Mouse (Mus musculus): Measurements from ENCODE around the gene Ppp4c. TPM values are rescaled to one million over a fixed set of nuclear protein-coding genes. Genes with fewer than 3 reads are reported as not detected.

Ppp4c gene
- polyA plus RNA-seq, 1 experiment from 2014 or later = 154 TPM

DNA sequence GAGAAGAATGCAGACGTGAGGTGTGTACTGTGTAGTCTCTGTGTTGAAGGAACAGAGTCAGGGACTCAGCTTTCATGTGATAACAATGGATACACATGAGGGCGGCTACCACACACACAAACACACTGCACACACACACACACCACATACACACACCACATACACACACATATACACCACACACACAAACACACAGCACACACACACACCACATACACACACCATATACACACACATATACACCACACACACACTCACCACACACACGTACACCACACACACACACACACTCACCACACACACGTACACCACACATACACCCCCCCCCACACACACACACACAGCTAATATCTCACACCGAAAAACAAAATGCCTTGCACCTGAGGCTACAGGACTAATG, 50.8 kb downstream of the Ppp4c start:
- Histone ChIP-seq H3K4me2 (no peak overlapping the region), H3K4me1 (no peaks in the 10 kb centered on the region), H3K9ac (replicated peaks) (no peak overlapping the region), H3K36me3 (no peaks in the 10 kb centered on the region), H3K9me3 (replicated peaks) (no peaks in the 10 kb centered on the region), H3K27me3 (replicated peaks) (no peaks in the 10 kb centered on the region), H3K27ac (replicated peaks) (no peak overlapping the region), H3K4me3 (replicated peaks) (no peak overlapping the region)
- no peak for ATAC-seq (ENCODE audit: low FRiP score)
- 89% methylated on average over 5 of the region's 5 CpGs for WGBS

DNA sequence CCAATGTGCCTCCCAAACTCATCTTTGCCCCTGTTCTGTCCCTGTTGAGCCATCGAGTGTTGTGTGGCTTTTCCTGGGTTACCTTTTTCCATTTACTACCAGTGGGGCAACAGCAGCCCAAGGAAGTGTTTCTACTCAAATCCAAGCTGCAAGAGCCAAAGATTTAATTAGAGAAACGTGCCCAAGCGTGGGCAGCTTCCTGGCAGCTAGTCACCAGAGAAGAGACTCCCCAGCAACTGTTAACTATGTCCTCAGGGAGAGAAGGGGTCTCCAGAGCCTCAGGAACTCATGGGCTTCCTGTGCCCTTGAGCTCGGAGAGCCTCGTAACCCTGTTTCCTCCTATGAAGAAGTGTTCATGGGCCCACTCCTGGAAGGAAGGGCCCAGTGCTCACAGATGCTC, 51.3 kb downstream of the Ppp4c start:
- H3K4me2 ChIP-seq = no peak overlapping the region
- no peaks in the 10 kb centered on the region for H3K27me3 ChIP-seq (replicated peaks)
- no peak overlapping the region for H3K9ac ChIP-seq (replicated peaks)
- no peaks in the 10 kb centered on the region for H3K36me3 ChIP-seq
- no peak for ATAC-seq (ENCODE audit: low FRiP score)
- H3K4me1 ChIP-seq = no peaks in the 10 kb centered on the region
- H3K27ac ChIP-seq (replicated peaks) = no peak overlapping the region
- WGBS = 80% methylated on average over 5 of the region's 5 CpGs
- no peak overlapping the region for H3K4me3 ChIP-seq (replicated peaks)
- H3K9me3 ChIP-seq (replicated peaks) = no peaks in the 10 kb centered on the region

DNA sequence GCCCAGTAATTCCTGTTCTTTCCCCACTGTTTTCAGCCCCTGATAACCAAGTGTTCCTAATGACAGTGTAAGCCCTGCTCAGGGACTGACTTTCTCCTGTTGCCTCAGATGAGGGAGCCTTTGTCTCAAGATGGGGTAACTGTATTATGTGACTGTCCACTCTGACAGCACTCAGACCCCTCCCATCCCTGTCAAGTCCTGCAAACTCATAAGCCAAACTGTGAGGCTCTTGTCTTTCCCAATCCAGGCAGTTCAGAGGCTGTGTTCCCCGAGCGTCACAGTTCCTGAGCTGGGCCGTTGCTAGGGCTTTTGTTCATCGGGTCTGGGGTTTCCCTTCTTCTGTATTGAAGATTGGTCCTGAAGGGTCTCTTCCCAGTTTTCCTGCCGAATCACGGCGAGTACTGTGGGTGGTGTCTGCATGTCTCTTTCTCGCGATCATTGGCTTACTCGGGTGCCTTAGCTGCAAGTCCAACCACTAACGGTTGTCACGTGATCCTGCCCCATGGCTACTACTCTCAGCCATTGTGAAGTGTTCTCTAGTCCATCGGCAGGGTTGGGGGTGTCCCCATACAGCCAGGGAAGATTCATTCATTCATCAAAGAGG, 52.1 kb downstream of the Ppp4c start:
- Histone ChIP-seq H3K36me3 (no peaks in the 10 kb centered on the region), H3K4me1 (no peaks in the 10 kb centered on the region), H3K4me3 (replicated peaks) (no peak overlapping the region), H3K4me2 (no peak overlapping the region), H3K9ac (replicated peaks) (no peak overlapping the region), H3K27ac (replicated peaks) (no peak overlapping the region), H3K9me3 (replicated peaks) (no peaks in the 10 kb centered on the region), H3K27me3 (replicated peaks) (no peaks in the 10 kb centered on the region)
- ATAC-seq (ENCODE audit: low FRiP score) = no peak
- 78% methylated on average over 13 of the region's 13 CpGs for WGBS

DNA sequence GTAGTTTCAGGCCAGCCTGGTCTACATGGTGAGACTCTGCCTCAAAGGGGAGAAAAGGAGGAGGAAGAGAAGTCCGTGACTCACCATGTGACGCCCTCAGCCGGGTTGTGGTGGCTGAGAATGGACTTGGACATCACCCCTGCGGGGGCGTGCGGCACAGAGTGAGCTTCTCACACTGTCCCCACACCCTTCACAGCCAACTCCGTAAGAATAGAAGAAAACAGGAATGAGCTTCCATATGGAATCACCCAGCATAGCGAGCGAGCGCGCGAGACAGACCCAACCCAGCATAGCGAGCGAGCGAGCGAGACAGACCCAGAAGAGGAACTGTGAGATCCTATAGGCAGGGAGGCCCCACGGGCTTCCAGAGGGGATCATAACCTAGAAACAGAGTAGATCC, 52.7 kb downstream of the Ppp4c start:
- H3K9ac ChIP-seq (replicated peaks) = no peak overlapping the region
- H3K4me1 ChIP-seq = no peaks in the 10 kb centered on the region
- ATAC-seq (ENCODE audit: low FRiP score) = no peak
- no peaks in the 10 kb centered on the region for H3K36me3 ChIP-seq
- WGBS = 87% methylated on average over 17 of the region's 17 CpGs
- no peak overlapping the region for H3K4me2 ChIP-seq
- no peak overlapping the region for H3K27ac ChIP-seq (replicated peaks)
- no peaks in the 10 kb centered on the region for H3K27me3 ChIP-seq (replicated peaks)
- H3K9me3 ChIP-seq (replicated peaks) = no peaks in the 10 kb centered on the region
- no peak overlapping the region for H3K4me3 ChIP-seq (replicated peaks)

DNA sequence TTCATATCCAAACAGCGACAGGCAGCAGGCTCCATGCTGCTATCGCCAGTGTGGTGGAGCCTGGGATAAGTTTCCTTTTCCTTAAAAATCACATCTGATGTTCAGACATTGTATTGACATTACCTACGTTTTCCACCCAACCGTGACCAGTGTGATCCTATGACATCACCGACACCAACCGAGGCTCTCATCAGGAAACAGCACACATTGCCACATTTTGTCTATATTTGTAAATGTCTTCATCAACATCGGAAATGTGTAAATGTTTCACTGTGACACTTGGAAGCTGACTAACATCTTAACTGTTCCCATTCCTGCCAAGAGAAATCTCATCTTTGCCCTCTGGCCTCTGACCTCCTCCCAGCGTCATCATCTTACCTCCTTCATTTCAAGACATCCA, 56.2 kb downstream of the Ppp4c start:
- no peaks in the 10 kb centered on the region for H3K4me1 ChIP-seq
- H3K9ac ChIP-seq (replicated peaks) = no peak overlapping the region
- H3K4me2 ChIP-seq = no peak overlapping the region
- no peaks in the 10 kb centered on the region for H3K36me3 ChIP-seq
- H3K4me3 ChIP-seq (replicated peaks) = no peak overlapping the region
- H3K27me3 ChIP-seq (replicated peaks) = no peaks in the 10 kb centered on the region
- WGBS = 84% methylated on average over 8 of the region's 8 CpGs
- no peak overlapping the region for H3K27ac ChIP-seq (replicated peaks)
- no peaks in the 10 kb centered on the region for H3K9me3 ChIP-seq (replicated peaks)
- ATAC-seq (ENCODE audit: low FRiP score) = no peak

Other genes with a start within 250 kb of the Ppp4c start
- 178 and 194 TPM in 2 replicates for gene Eif3c, start 226.1 kb downstream of the Ppp4c start, polyA plus RNA-seq (2015; fragmentation: Nextera tagmentation; extraction: Ambion mirVana)
- gene Apobr, start 207.6 kb downstream of the Ppp4c start, polyA plus RNA-seq (2015; fragmentation: Nextera tagmentation; extraction: Ambion mirVana) = 0.22 and 1.3 TPM in 2 replicates
- gene Cln3, start 206.7 kb downstream of the Ppp4c start, polyA plus RNA-seq (2015; fragmentation: Nextera tagmentation; extraction: Ambion mirVana) = 32.6 and 32.7 TPM in 2 replicates
- gene Il27, start 197.6 kb downstream of the Ppp4c start, polyA plus RNA-seq (2015; fragmentation: Nextera tagmentation; extraction: Ambion mirVana) = not detected in 2 replicates
- gene Nupr1, start 161.6 kb downstream of the Ppp4c start, polyA plus RNA-seq (2015; fragmentation: Nextera tagmentation; extraction: Ambion mirVana) = 12.4 and 13.9 TPM in 2 replicates
- 53.2 and 64.5 TPM in 2 replicates for gene Sgf29, start 143.2 kb downstream of the Ppp4c start, polyA plus RNA-seq (2015; fragmentation: Nextera tagmentation; extraction: Ambion mirVana)
- gene Sult1a1, start 116.1 kb downstream of the Ppp4c start, polyA plus RNA-seq (2015; fragmentation: Nextera tagmentation; extraction: Ambion mirVana) = 3.4 and 5.1 TPM in 2 replicates
- gene Bola2, start 97.1 kb downstream of the Ppp4c start, polyA plus RNA-seq (2015; fragmentation: Nextera tagmentation; extraction: Ambion mirVana) = 131 and 154 TPM in 2 replicates
- gene Slx1b, start 96.7 kb downstream of the Ppp4c start, polyA plus RNA-seq (2015; fragmentation: Nextera tagmentation; extraction: Ambion mirVana) = 13.9 and 18.2 TPM in 2 replicates
- gene Coro1a, start 84.7 kb downstream of the Ppp4c start, polyA plus RNA-seq (2015; fragmentation: Nextera tagmentation; extraction: Ambion mirVana) = 120 and 192 TPM in 2 replicates
- gene Mapk3, start 32.9 kb downstream of the Ppp4c start, polyA plus RNA-seq (2015; fragmentation: Nextera tagmentation; extraction: Ambion mirVana) = 104 and 105 TPM in 2 replicates
- 1.0 and 1.5 TPM in 2 replicates for gene Gdpd3, start 26.2 kb downstream of the Ppp4c start, polyA plus RNA-seq (2015; fragmentation: Nextera tagmentation; extraction: Ambion mirVana)
- 187 and 207 TPM in 2 replicates for gene Ypel3, start 15.5 kb downstream of the Ppp4c start, polyA plus RNA-seq (2015; fragmentation: Nextera tagmentation; extraction: Ambion mirVana)
- 0.34 and 0.35 TPM in 2 replicates for gene Tbx6, start 11.0 kb downstream of the Ppp4c start, polyA plus RNA-seq (2015; fragmentation: Nextera tagmentation; extraction: Ambion mirVana)
- 48.2 and 54.4 TPM in 2 replicates for gene Fam57b, start 5.2 kb upstream of the Ppp4c start, polyA plus RNA-seq (2015; fragmentation: Nextera tagmentation; extraction: Ambion mirVana)
- gene 4930451I11Rik, start 39.1 kb upstream of the Ppp4c start, polyA plus RNA-seq (2015; fragmentation: Nextera tagmentation; extraction: Ambion mirVana) = not detected in 2 replicates
- 36.2 and 39.3 TPM in 2 replicates for gene Doc2a, start 54.9 kb upstream of the Ppp4c start, polyA plus RNA-seq (2015; fragmentation: Nextera tagmentation; extraction: Ambion mirVana)
- 20.3 and 28.6 TPM in 2 replicates for gene Hirip3, start 69.5 kb upstream of the Ppp4c start, polyA plus RNA-seq (2015; fragmentation: Nextera tagmentation; extraction: Ambion mirVana)
- gene Ino80e, start 69.9 kb upstream of the Ppp4c start, polyA plus RNA-seq (2015; fragmentation: Nextera tagmentation; extraction: Ambion mirVana) = 89.4 and 90.5 TPM in 2 replicates
- gene Taok2, start 92.2 kb upstream of the Ppp4c start, polyA plus RNA-seq (2015; fragmentation: Nextera tagmentation; extraction: Ambion mirVana) = 52.4 and 55.2 TPM in 2 replicates
- gene Tmem219, start 130.4 kb upstream of the Ppp4c start, polyA plus RNA-seq (2015; fragmentation: Nextera tagmentation; extraction: Ambion mirVana) = 30.9 and 31.1 TPM in 2 replicates
- gene Kctd13, start 136.4 kb upstream of the Ppp4c start, polyA plus RNA-seq (2015; fragmentation: Nextera tagmentation; extraction: Ambion mirVana) = 102 and 121 TPM in 2 replicates
- gene Asphd1, start 157.1 kb upstream of the Ppp4c start, polyA plus RNA-seq (2015; fragmentation: Nextera tagmentation; extraction: Ambion mirVana) = 8.9 and 11.7 TPM in 2 replicates
- gene Sez6l2, start 158.1 kb upstream of the Ppp4c start, polyA plus RNA-seq (2015; fragmentation: Nextera tagmentation; extraction: Ambion mirVana) = 51.6 and 56.9 TPM in 2 replicates
- 139 and 145 TPM in 2 replicates for gene Cdipt, start 183.4 kb upstream of the Ppp4c start, polyA plus RNA-seq (2015; fragmentation: Nextera tagmentation; extraction: Ambion mirVana)
- 0.82 and 1.0 TPM in 2 replicates for gene Cdiptos, start 183.6 kb upstream of the Ppp4c start, polyA plus RNA-seq (2015; fragmentation: Nextera tagmentation; extraction: Ambion mirVana)
- 5.2 and 11.6 TPM in 2 replicates for gene Mvp, start 222.1 kb upstream of the Ppp4c start, polyA plus RNA-seq (2015; fragmentation: Nextera tagmentation; extraction: Ambion mirVana)
- 0.79 and 1.2 TPM in 2 replicates for gene Pagr1b, start 224.0 kb upstream of the Ppp4c start, polyA plus RNA-seq (2015; fragmentation: Nextera tagmentation; extraction: Ambion mirVana)
- gene Pagr1a, start 224.9 kb upstream of the Ppp4c start, polyA plus RNA-seq (2015; fragmentation: Nextera tagmentation; extraction: Ambion mirVana) = 52.5 and 80.1 TPM in 2 replicates
- gene Gm42742, start 228.6 kb upstream of the Ppp4c start, polyA plus RNA-seq (2015; fragmentation: Nextera tagmentation; extraction: Ambion mirVana) = 18.8 and 54.5 TPM in 2 replicates
- gene Prrt2, start 228.7 kb upstream of the Ppp4c start, polyA plus RNA-seq (2015; fragmentation: Nextera tagmentation; extraction: Ambion mirVana) = 69.9 and 72.5 TPM in 2 replicates
- 78.1 and 82.6 TPM in 2 replicates for gene Maz, start 234.5 kb upstream of the Ppp4c start, polyA plus RNA-seq (2015; fragmentation: Nextera tagmentation; extraction: Ambion mirVana)
- gene Kif22, start 250.0 kb upstream of the Ppp4c start, polyA plus RNA-seq (2015; fragmentation: Nextera tagmentation; extraction: Ambion mirVana) = 20.0 and 40.9 TPM in 2 replicates

Measured in neural tube, embryonic 15.5 days (tissue).